Mouse (Mus musculus) forebrain, embryonic 10.5 days (tissue): ENCODE data around the gene Sp6. TPM values are rescaled to one million over a fixed set of nuclear protein-coding genes. Genes with fewer than 3 reads are reported as not detected.

Source experiments
- DNase-seq: peaks from one replicate; pipeline ENCODE4 v3.0.0-alpha.2; 2017; ENCODE audit warnings: low spot score; ENCODE audit errors: extremely low spot score
- H3K27ac ChIP-seq: fragments of 300-500 bp; sonication (generic); 2 replicates; pipeline ENCODE4 v1.5.1; 2016; ENCODE audit warnings: mild to moderate bottlenecking
- H3K27me3 ChIP-seq: fragments of 300-500 bp; sonication (generic); 2 replicates; pipeline ENCODE4 v1.6.1; 2016; ENCODE audit warnings: mild to moderate bottlenecking; ENCODE audit not compliant: poor library complexity, severe bottlenecking
- H3K36me3 ChIP-seq: fragments of 300-500 bp; sonication (generic); replicated peaks from 2 replicates; pipeline ENCODE4 v1.6.1; 2016; ENCODE audit warnings: mild to moderate bottlenecking, moderate library complexity
- H3K4me1 ChIP-seq: fragments of 300-500 bp; sonication (generic); 2 replicates; pipeline ENCODE4 v1.6.1; 2016
- H3K4me3 ChIP-seq: fragments of 300-500 bp; sonication (generic); 2 replicates; pipeline ENCODE4 v1.5.1; 2016; ENCODE audit warnings: mild to moderate bottlenecking, moderate library complexity
- H3K9me3 ChIP-seq: fragments of 300-500 bp; sonication (generic); 2 replicates; pipeline ENCODE4 v1.6.1; 2016; ENCODE audit warnings: mild to moderate bottlenecking, moderate library complexity
- WGBS: fragments of 180-500 bp; shearing (Covaris S2); methylation state at CpG from one replicate; pipeline ENCODE4 v1.1.7; 2016; 5-methylcytosine and 5-hydroxymethylcytosine counted together
- polyA plus RNA-seq: library from polyadenylated mRNA; unstranded; fragments of >200 nt; fragmentation: Nextera tagmentation; extraction: Ambion mirVana; gene quantifications from 2 replicates; pipeline ENCODE4 v1.2.1, GENCODE M21; 2016

Gene Sp6
- polyA plus RNA-seq, 1 experiment from 2014 or later: 1.8 TPM

DNA sequence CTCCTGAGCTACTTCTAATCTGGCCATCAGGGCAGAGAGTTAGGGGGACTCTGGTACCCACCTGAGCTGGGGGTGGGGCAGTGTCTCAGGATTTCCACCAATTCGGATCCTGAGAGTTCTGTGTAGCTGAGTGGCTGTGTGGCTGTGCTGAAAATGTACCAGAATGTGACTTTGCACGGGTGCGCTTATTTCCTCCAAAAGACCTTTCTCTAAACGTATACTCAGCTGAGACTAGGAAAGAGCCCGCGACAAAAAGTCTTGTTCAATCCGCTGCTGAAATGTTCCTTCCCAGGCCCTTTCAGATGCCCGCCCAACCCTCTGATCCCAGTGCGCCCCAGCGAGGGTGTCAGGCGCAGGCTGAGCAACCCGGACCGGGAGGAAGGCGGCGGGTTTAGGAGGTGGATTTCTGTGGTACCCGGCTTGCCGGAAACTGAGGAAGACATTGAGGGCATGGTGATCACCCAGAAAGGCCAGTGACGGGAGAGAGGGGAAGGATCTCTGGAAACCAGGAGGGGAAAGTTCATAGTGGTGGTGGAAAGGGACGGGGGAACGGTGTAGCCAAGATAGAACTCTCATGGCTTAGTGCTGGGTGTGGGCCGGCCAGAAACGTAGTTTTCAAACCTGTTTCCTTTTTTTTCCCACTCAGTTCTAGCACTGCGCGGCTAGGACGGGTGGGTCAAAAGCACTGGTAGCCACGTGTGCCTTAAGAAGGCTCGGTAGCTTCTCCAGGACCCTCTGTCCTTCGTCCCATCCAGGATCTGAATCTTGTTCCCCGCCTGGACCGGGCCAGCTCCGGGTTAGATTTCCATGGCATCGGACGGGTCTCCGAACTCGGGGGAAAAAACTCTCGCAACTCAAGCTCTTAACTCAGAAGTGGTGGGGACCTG is 4.7 kb downstream of the Sp6 start:
- H3K9me3 ChIP-seq: no peaks in the 10 kb centered on the region
- H3K27ac ChIP-seq: no peak overlapping the region
- H3K4me1 ChIP-seq: peaks cover 53% of the 10 kb centered on the region
- H3K36me3 ChIP-seq: no peaks in the 10 kb centered on the region
- peak; percentile 42 for DNase-seq
- WGBS: under 1% methylated on average over 36 of the region's 36 CpGs
- peak overlapping the region; percentile 48 for H3K4me3 ChIP-seq
- peaks cover 100% of the 10 kb centered on the region for H3K27me3 ChIP-seq

DNA sequence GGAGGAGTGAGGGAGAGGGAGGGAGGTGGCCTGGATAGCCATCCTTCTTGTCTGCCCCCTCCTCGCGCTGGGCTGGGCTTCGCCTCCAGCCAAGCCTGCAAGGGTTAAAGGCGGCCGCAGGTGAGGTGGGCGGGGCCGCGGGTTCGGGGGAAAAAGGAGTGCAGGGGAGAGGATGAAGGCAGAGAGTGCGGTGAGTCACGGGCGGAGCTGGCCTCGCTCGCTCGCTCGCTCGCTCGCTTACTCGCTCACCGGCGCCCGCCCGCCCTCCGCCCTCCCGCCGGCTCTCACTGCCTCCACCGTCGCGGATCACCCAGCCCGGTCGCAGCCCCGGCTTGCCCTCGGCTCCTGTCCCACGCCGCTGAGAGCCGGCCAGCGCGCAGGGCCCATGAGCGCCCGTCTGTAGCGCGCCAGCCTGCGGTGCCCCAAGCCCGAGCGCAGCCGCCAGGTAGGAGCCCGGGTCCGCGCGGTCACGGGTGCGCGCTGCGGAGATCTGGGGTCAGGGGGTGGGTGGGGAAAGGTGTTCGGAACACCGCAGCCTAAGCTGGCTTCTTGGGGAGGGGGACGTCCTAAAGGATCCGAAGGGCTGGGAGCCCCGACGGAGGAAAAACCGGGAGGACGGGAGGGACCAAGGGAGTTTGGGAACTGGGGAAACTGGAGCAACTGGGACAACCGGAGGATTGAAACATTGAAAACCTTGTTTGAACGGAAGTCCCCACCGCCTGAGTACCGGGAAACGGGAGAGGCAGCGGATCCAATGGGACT is 5.6 kb downstream of the Sp6 start:
- under 1% methylated on average over 67 of the region's 68 CpGs for WGBS
- Histone ChIP-seq H3K4me1 (peaks cover 53% of the 10 kb centered on the region), H3K9me3 (no peaks in the 10 kb centered on the region), H3K4me3 (peak overlapping the region; percentile 48), H3K27ac (peak overlapping the region; percentile 53; the same call in 1 of the 2 replicates), H3K27me3 (peaks cover 100% of the 10 kb centered on the region), H3K36me3 (no peaks in the 10 kb centered on the region)
- DNase-seq: no peak

DNA sequence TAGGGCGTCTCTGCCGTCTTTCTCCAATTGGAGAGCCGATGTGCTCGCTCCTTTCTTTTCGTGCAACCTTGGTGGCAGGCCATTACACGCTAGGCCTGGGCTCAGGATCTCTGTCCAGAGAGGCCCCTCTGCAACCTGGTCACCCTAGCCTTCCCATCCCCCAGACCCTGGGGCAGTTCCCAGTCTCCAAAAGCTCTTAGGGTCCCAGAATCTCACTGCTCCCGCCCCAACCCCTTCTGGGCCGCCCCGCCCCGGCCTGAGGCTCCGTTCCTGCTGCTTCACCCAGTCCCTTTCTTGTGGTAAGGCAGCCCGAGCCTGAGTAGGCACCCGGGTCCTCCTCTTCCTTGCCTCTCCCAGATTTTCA is 6.1 kb downstream of the Sp6 start:
- Histone ChIP-seq H3K9me3 (no peaks in the 10 kb centered on the region), H3K27ac (no peak overlapping the region), H3K27me3 (peaks cover 100% of the 10 kb centered on the region), H3K4me1 (peaks cover 58% of the 10 kb centered on the region), H3K4me3 (peak overlapping the region; percentile 48), H3K36me3 (no peaks in the 10 kb centered on the region)
- 2% methylated on average over 13 of the region's 13 CpGs for WGBS
- DNase-seq: no peak

DNA sequence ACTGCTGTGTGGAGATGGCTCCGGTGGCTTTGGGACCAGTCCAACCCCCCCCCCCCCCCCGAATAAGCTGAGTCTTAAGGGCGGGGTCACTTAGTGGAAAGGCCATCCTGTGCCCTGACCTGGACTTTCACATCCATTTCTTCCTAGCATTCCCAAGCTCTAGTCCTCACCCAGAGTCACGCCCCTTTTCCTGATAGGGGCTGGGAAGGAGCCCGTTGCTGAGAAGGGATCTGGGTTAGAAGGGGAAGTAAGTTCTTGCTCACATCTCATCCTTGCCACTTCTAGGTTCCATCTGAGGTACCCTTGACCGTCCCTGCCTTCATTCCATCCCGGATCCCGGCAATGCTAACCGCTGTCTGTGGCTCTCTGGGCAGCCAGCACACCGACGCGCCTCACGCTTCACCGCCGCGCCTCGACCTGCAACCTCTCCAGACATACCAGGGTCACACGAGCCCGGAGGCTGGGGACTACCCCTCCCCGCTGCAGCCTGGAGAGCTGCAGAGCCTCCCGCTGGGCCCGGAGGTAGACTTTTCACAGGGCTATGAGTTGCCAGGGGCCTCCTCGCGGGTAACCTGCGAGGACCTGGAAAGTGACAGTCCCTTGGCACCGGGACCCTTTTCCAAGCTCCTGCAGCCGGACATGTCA is 8.0 kb downstream of the Sp6 start:
- no peak for DNase-seq
- 2% methylated on average over 27 of the region's 27 CpGs for WGBS
- peak overlapping the region; percentile 57 for H3K4me3 ChIP-seq
- H3K27me3 ChIP-seq: peaks cover 96% of the 10 kb centered on the region
- H3K36me3 ChIP-seq: no peaks in the 10 kb centered on the region
- no peaks in the 10 kb centered on the region for H3K9me3 ChIP-seq
- H3K27ac ChIP-seq: peak overlapping the region; percentile 51; the same call in 1 of the 2 replicates
- peaks cover 77% of the 10 kb centered on the region for H3K4me1 ChIP-seq

DNA sequence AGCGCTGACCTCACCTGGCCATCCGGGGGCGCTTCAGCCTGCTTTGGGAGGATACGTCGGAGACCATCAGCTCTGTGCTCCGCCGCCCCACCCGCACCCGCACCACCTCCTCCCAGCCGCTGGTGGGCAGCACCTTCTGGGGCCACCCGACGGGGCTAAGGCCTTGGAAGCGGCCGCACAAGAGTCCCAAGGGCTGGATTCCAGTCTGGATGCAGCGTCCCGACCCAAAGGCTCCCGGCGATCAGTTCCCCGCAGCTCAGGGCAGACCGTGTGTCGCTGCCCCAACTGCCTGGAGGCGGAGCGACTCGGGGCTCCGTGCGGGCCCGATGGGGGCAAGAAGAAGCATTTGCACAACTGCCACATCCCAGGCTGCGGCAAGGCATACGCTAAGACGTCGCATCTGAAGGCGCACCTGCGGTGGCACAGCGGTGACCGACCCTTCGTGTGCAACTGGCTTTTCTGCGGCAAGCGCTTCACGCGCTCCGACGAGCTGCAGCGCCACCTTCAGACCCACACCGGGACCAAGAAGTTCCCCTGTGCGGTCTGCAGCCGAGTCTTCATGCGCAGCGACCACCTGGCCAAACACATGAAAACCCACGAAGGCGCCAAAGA is 8.8 kb downstream of the Sp6 start:
- Histone ChIP-seq H3K4me3 (peak overlapping the region; percentile 57), H3K27me3 (peaks cover 89% of the 10 kb centered on the region), H3K4me1 (peaks cover 82% of the 10 kb centered on the region), H3K27ac (peak overlapping the region; percentile 51), H3K9me3 (no peaks in the 10 kb centered on the region), H3K36me3 (no peaks in the 10 kb centered on the region)
- under 1% methylated on average over 50 of the region's 50 CpGs for WGBS
- peak; percentile 76 for DNase-seq

DNA sequence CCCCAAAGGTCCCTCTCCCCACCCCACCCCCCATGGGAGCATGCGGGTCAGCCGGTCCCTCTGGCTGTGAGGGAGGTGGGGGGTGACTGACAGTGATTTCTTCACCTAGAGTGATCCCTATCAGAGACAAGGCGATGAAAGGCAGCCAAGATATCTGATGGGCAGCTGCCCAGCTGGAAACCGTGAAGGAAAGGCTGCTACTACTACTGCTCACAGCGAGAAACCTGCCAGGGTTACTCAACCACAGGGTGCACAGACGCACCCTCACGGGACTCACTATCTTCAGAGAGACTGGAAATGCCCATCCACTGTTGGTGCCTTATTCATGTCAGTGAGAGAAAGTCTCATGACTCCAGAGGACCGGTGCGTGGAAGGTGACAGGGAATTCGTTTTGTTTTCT is 11.8 kb downstream of the Sp6 start:
- peaks cover 72% of the 10 kb centered on the region for H3K4me1 ChIP-seq
- H3K27ac ChIP-seq: peak overlapping the region; percentile 87
- H3K27me3 ChIP-seq: peaks cover 59% of the 10 kb centered on the region
- 13% methylated on average over 10 of the region's 10 CpGs for WGBS
- DNase-seq: no peak
- H3K4me3 ChIP-seq: no peak overlapping the region; the same call in 1 of the 2 replicates
- no peaks in the 10 kb centered on the region for H3K36me3 ChIP-seq
- H3K9me3 ChIP-seq: no peaks in the 10 kb centered on the region

DNA sequence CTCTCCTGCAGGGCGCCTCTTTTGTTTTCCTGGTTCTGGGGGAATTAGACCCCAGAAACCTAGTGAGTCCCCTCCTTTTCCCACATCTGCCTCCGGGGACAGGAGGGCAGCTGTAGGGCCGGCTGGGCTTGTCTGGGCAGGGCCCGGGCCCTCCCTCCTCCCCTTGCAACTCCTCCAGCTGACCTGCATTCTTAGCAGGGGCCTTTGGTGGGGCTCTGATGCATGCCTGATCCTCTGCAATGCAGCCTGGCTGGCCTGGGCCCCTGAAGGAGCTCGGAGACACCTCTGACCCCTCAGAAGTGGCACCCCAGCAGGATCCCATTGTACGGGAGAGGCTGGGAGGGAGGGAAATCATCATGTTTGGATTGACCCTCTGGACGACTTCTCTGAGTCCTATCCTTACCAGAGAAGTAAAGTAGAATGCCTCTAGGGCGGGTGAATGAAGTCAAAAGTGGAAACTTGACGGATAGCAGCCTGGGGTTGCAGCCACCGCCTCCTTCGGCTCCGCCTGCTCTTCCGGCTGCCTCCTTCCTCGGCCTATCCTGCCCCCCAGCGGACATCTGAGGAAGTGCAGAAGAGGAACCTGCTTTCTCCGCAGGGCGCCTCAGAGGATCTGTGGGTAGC is 12.6 kb downstream of the Sp6 start:
- Histone ChIP-seq H3K27ac (peak overlapping the region; percentile 87), H3K4me1 (peaks cover 75% of the 10 kb centered on the region), H3K36me3 (no peaks in the 10 kb centered on the region), H3K4me3 (peak overlapping the region; percentile 45), H3K9me3 (no peaks in the 10 kb centered on the region), H3K27me3 (peaks cover 50% of the 10 kb centered on the region)
- DNase-seq: peak; percentile 90
- WGBS: 1% methylated on average over 17 of the region's 17 CpGs

DNA sequence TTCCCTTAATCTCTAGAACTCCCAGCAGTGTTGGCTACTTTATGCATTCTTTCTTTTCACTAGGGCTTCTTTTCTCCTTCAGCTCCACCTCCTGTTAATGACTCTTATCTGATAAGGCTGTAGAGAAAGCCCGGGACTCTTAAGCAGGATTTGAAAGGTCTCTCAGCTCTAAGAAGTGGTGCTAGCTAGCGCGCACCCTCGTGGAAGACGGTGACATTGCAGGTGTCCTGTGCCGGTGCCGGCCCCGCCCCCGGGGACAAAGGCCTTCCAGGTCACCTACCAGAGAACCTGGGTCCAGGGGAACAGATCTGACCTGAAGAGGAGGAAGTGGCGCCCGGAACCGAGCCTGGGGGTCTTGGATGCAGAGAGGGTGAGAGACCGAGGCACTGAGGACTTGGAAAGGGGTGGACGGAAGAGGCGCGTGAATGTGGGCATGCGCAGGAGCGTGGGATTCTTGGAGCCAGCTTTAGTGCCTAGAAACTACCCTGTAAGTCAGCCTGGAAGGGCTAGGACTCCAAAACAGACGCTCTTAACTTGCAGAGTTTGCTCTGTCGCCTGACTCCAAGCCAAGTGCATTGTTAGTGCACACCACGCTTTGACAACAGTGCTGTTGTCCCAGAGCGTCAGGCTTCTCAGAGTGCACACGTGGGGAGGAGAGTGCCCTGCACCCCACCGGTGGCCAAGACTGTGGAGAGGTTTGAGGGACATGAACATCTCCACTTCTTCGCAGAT is 16.7 kb downstream of the Sp6 start, which contains the start of gene Scrn2:
Gene Scrn2, plus strand, starts transcription at position 253 of the 732 bp plus-strand sequence.
- DNase-seq: peak; percentile 91
- H3K4me3 ChIP-seq: peak within 1 kb of the TSS; percentile 76
- H3K9me3 ChIP-seq: no peaks in the 10 kb centered on the region
- WGBS: 3% methylated on average over 25 of the region's 25 CpGs
- peak within 1 kb of the TSS; percentile 96 for H3K27ac ChIP-seq
- peaks cover 26% of the 10 kb centered on the region for H3K36me3 ChIP-seq
- peaks cover 10% of the 10 kb centered on the region for H3K27me3 ChIP-seq
- peaks cover 43% of the 10 kb centered on the region for H3K4me1 ChIP-seq

DNA sequence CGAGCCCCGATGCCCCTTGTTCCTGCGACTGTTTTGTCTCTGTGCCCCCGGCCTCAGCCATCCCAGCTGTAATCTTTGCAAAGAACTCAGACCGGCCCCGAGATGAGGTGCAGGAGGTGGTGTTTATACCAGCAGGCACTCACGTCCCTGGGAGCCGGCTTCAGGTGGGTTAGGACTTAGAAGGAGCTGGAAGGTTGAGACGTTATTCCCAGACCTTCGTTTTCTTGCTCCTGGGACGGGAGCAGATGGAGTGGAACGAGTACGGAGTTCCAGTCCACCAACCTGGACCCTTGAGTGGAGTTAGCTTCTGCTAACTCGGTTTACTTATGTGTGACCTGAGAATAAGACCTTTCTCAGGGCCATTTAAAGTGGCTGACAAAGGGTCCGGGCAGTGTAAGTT is 17.2 kb downstream of the Sp6 start:
- 22% methylated on average over 15 of the region's 15 CpGs for WGBS
- Histone ChIP-seq H3K27me3 (peaks cover 4% of the 10 kb centered on the region), H3K9me3 (no peaks in the 10 kb centered on the region), H3K4me1 (peaks cover 37% of the 10 kb centered on the region), H3K4me3 (peak overlapping the region; percentile 76), H3K36me3 (peaks cover 31% of the 10 kb centered on the region), H3K27ac (peak overlapping the region; percentile 96)
- DNase-seq: no peak

DNA sequence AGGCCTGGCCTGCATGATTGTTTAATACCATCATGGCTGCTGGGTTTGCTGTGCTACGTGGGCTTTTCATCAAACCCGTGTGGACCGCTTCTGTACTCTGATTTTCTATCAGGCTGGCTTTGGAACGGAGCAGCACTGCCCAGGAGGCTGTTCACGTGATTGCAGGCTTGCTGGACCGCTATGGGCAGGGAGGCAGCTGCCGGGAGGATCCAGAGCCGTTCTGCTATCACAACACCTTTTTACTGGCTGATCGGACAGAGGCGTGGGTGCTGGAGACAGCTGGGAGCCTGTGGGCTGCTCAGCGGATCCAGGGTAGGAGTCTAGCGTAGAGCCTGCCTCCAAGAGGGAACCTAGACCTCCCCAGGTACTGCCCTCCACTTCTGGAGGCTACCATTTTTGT is 18.8 kb downstream of the Sp6 start:
- H3K9me3 ChIP-seq: no peaks in the 10 kb centered on the region
- no peak for DNase-seq
- 89% methylated on average over 12 of the region's 12 CpGs for WGBS
- peaks cover 24% of the 10 kb centered on the region for H3K4me1 ChIP-seq
- H3K36me3 ChIP-seq: peaks cover 33% of the 10 kb centered on the region
- no peak overlapping the region for H3K4me3 ChIP-seq
- no peak overlapping the region for H3K27ac ChIP-seq
- H3K27me3 ChIP-seq: no peaks in the 10 kb centered on the region

DNA sequence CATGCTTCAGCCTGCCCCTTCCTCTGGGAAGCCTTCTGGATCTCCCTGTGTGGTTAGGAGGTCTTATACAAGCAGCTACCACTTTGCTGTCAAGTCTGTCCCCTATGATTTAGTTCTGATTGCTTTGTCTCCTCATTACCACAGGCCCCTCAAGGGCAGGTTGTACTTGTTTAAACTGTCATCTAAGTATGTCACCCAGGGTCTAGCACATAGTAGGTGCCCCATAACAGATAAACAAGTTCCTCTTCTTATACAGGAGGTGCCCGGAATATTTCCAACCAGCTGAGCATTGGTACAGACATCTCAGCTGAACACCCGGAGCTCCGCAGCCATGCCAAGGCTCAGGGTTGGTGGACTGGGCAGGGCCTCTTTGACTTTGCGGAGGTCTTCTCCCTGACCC is 19.3 kb downstream of the Sp6 start:
- no peak for DNase-seq
- Histone ChIP-seq H3K9me3 (no peaks in the 10 kb centered on the region), H3K4me3 (no peak overlapping the region), H3K36me3 (peaks cover 33% of the 10 kb centered on the region), H3K27me3 (no peaks in the 10 kb centered on the region), H3K27ac (no peak overlapping the region), H3K4me1 (peaks cover 24% of the 10 kb centered on the region)
- WGBS: 95% methylated on average over 4 of the region's 4 CpGs
